Mouse (Mus musculus) midbrain, embryonic 13.5 days (tissue): ENCODE measurements around the gene Vmn2r110. TPM values are rescaled to one million over a fixed set of nuclear protein-coding genes. Genes with fewer than 3 reads are reported as not detected.

Experiments used
- ATAC-seq: fragments of 200-750 bp; cut with Nextera tagmentation; 2 replicates; pipeline ENCODE4 v1.8.0; 2017; ENCODE audit warnings: mild to moderate bottlenecking, moderate TSS enrichment, moderate library complexity
- H3K27ac ChIP-seq: fragments of 300-500 bp; sonication (generic); 2 replicates; pipeline ENCODE4 v1.5.1; 2015; ENCODE audit warnings: inconsistent platforms, mild to moderate bottlenecking, moderate library complexity
- H3K27me3 ChIP-seq: fragments of 300-500 bp; sonication (generic); 2 replicates; pipeline ENCODE4 v1.6.1; 2015; ENCODE audit warnings: mild to moderate bottlenecking, inconsistent platforms
- H3K36me3 ChIP-seq: fragments of 300-500 bp; sonication (generic); 2 replicates; pipeline ENCODE4 v1.6.1; 2015; ENCODE audit warnings: mild to moderate bottlenecking, inconsistent platforms
- H3K4me1 ChIP-seq: fragments of 300-500 bp; sonication (generic); replicated peaks from 2 replicates; pipeline ENCODE4 v1.6.1; 2015; ENCODE audit warnings: inconsistent platforms
- H3K4me2 ChIP-seq: fragments of 300-500 bp; sonication (generic); replicated peaks from 2 replicates; pipeline ENCODE4 v1.6.1; 2015; ENCODE audit warnings: moderate library complexity, mild to moderate bottlenecking, inconsistent platforms
- H3K4me3 ChIP-seq: fragments of 300-500 bp; sonication (generic); replicated peaks from 2 replicates; pipeline ENCODE4 v1.5.1; 2015; ENCODE audit warnings: mild to moderate bottlenecking, inconsistent platforms
- H3K9ac ChIP-seq: fragments of 300-500 bp; sonication (generic); replicated peaks from 2 replicates; pipeline ENCODE4 v1.6.1; 2015; ENCODE audit warnings: mild to moderate bottlenecking, inconsistent platforms
- H3K9me3 ChIP-seq: fragments of 300-500 bp; sonication (generic); 2 replicates; pipeline ENCODE4 v1.6.1; 2016; ENCODE audit warnings: mild to moderate bottlenecking, inconsistent platforms
- WGBS: fragments of 180-500 bp; shearing (Covaris S2); methylation state at CpG from one replicate; pipeline ENCODE4 v1.1.7; 2015; 5-methylcytosine and 5-hydroxymethylcytosine counted together
- polyA plus RNA-seq: library from polyadenylated mRNA; unstranded; fragments of >200 nt; fragmentation: Nextera tagmentation; extraction: Ambion mirVana; gene quantifications from 2 replicates; pipeline ENCODE4 v1.2.1, GENCODE M21; 2015

Gene Vmn2r110
- not detected in 2 replicates for polyA plus RNA-seq

DNA sequence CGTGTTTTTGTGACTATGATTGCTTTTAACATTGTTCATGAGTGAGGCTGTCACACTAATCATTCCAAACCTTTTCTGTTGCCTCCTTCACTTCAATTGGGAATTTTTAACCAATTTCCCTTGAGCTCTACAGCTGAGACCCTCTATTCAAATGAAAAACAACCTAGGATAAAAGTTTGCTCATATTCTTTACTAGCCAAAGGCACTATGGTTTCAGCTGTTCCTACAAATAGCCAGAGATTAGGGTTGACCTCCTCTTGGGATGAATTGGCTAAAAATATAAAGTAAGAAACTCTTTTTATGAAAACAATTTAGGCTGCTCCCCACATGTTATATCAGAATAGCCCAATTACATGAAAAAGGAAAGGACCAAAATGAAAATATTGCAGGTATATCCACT, at the start of gene Vmn2r110:
Gene Vmn2r110 (minus strand): TSS at position 101 of the 400 bp plus-strand sequence.
- Histone ChIP-seq H3K9ac (no peak within 1 kb of the TSS), H3K27ac (no peak within 1 kb of the TSS), H3K4me2 (no peak within 1 kb of the TSS), H3K9me3 (no peaks in the 10 kb centered on the region), H3K4me3 (no peak within 1 kb of the TSS), H3K4me1 (no peaks in the 10 kb centered on the region), H3K27me3 (no peaks in the 10 kb centered on the region), H3K36me3 (no peaks in the 10 kb centered on the region)
- WGBS = 49% methylated on average over 1 of the region's 1 CpGs
- no peak for ATAC-seq

- no peaks in the 10 kb centered on the region for H3K4me1 ChIP-seq
- H3K36me3 ChIP-seq = no peaks in the 10 kb centered on the region
- no peaks in the 10 kb centered on the region for H3K27me3 ChIP-seq
- H3K4me3 ChIP-seq = no peak within 1 kb of the TSS
- H3K4me2 ChIP-seq = no peak within 1 kb of the TSS
- no peak within 1 kb of the TSS for H3K27ac ChIP-seq
- no peak for ATAC-seq
- H3K9me3 ChIP-seq = peaks cover 18% of the 10 kb centered on the region; the same call in 1 of the 2 replicates
- H3K9ac ChIP-seq = no peak within 1 kb of the TSS
These were observed 28.6 kb upstream of the Vmn2r110 start, which contains the start of gene Fpr-rs3 for GRCm38 (mm10) chr17:20624777-20625176. TSS of gene Fpr-rs3 (minus strand) at chr17:20624877.

GRCm38 (mm10) chr17:20564656-20565055, 31.6 kb downstream of the Vmn2r110 start, which contains the start of gene Vmn2r109:
TSS of gene Vmn2r109 (minus strand) at chr17:20564756.
- Histone ChIP-seq H3K27me3 (no peaks in the 10 kb centered on the region), H3K27ac (no peak within 1 kb of the TSS), H3K4me2 (no peak within 1 kb of the TSS), H3K4me1 (no peaks in the 10 kb centered on the region), H3K4me3 (no peak within 1 kb of the TSS), H3K9ac (no peak within 1 kb of the TSS), H3K9me3 (peaks cover under 1% of the 10 kb centered on the region; the same call in 1 of the 2 replicates), H3K36me3 (no peaks in the 10 kb centered on the region)
- ATAC-seq = no peak
- 95% methylated on average over 1 of the region's 1 CpGs for WGBS

Other genes starting within 250 kb of the Vmn2r110 start
- gene Vmn1r224, start 182.3 kb downstream of the Vmn2r110 start, polyA plus RNA-seq = not detected in 2 replicates
- gene Vmn2r108, start 115.1 kb downstream of the Vmn2r110 start, polyA plus RNA-seq = not detected in 2 replicates
- not detected in 2 replicates for gene Vmn1r225, start 98.3 kb downstream of the Vmn2r110 start, polyA plus RNA-seq
- not detected in 2 replicates for gene Vmn2r109, start 31.7 kb downstream of the Vmn2r110 start, polyA plus RNA-seq
- gene Fpr-rs3, start 28.5 kb upstream of the Vmn2r110 start, polyA plus RNA-seq = not detected in 2 replicates
- not detected in 2 replicates for gene Vmn1r226, start 86.4 kb upstream of the Vmn2r110 start, polyA plus RNA-seq
- gene Vmn1r227, start 133.4 kb upstream of the Vmn2r110 start, polyA plus RNA-seq = not detected in 2 replicates
- gene Vmn1r228, start 189.7 kb upstream of the Vmn2r110 start, polyA plus RNA-seq = not detected in 2 replicates
- gene Vmn1r229, start 215.1 kb upstream of the Vmn2r110 start, polyA plus RNA-seq = 0.03 TPM in 1 of 2 replicates, not detected in the other
- not detected in 2 replicates for gene Vmn1r230, start 244.0 kb upstream of the Vmn2r110 start, polyA plus RNA-seq